Mouse (Mus musculus): ENCODE data around the gene Pck1.

GRCm38 (mm10) chr2:173156923-173157322 is 4.1 kb downstream of the Pck1 start:
- TF ChIP-seq CTCF (IDR thresholded peaks at IDR 0.05; ENCODE audit: control insufficient read depth, insufficient read depth, low read length) (no peak), POLR2A (IDR thresholded peaks at IDR 0.05; ENCODE audit: borderline replicate concordance, control insufficient read depth, low read depth, low read length) (no peak)

All from bone marrow, adult 2 months (tissue).